26 mouse cellular contexts compared by ENCODE assay signal in the genomic region with DNA sequence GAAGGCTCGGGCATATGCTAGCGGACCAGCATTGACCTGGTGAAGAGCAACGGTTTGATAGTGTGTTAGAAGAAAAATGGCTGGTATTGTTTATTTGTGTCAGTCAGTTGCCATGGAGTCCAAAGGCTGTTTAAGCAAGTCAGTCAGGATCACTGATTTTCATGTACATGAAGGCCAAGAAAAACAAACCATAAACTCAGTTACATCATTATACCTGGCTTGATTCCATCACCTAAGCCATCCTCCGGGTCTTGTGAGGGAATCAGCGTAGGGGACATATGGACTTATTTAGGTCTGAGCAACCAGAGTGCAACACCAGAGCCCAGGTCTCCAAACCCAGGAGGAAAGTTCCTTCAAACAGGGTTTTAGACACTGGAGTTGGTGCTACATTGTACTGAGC. TPM values are rescaled to one million over a fixed set of nuclear protein-coding genes. Genes with fewer than 3 reads are reported as not detected.
DNase-seq lines count a peak whose midpoint lies in the region; ATAC-seq and TF ChIP-seq lines count a peak whose summit lies in the region.
"Had no signal": no experiment of that assay in that cellular context is flagged by ENCODE, and none has a peak within 500 bp of the region (broad histone marks: within the 10 kb centered on the region; RNA-seq: fewer than 3 reads in every experiment).

No protein-coding gene starts in this region.

- 97% methylated on average over 5 of the region's 5 CpGs for WGBS in forebrain, embryonic 10.5 days
- WGBS in forebrain, postnatal 0 days: 90% methylated on average over 5 of the region's 5 CpGs
- 77% methylated on average over 5 of the region's 5 CpGs for WGBS in kidney, embryonic 15.5 days
- 67% methylated on average over 5 of the region's 5 CpGs for WGBS in liver, postnatal 0 days (ENCODE audit: insufficient replicate concordance)
- 77% methylated on average over 5 of the region's 5 CpGs for WGBS in liver, embryonic 12.5 days (ENCODE audit: insufficient replicate concordance)

- TF ChIP-seq CTCF in forebrain, postnatal 0 days (IDR thresholded peaks at IDR 0.05; ENCODE audit: low read depth): no peak
- TF ChIP-seq CTCF in liver, postnatal 0 days (IDR thresholded peaks at IDR 0.05; ENCODE audit: low read depth): no peak

- peak overlapping the region; percentile 79 for H3K27ac ChIP-seq in forebrain, embryonic 10.5 days
- H3K27ac ChIP-seq in forebrain, postnatal 0 days (ENCODE audit: low read depth, low read length): no peak overlapping the region
- no peak overlapping the region for H3K27ac ChIP-seq in kidney, embryonic 15.5 days
- H3K27ac ChIP-seq in liver, postnatal 0 days (ENCODE audit: low read depth): no peak overlapping the region
- H3K27ac ChIP-seq in liver, embryonic 12.5 days: no peak overlapping the region
- H3K27ac ChIP-seq: heart, embryonic 15.5 days; stomach, embryonic 15.5 days had no signal

- H3K27me3 ChIP-seq in forebrain, embryonic 10.5 days (ENCODE audit: poor library complexity, severe bottlenecking): no peaks in the 10 kb centered on the region
- no peaks in the 10 kb centered on the region for H3K27me3 ChIP-seq in forebrain, postnatal 0 days (ENCODE audit: insufficient read depth, low read length)
- H3K27me3 ChIP-seq in kidney, embryonic 15.5 days: no peaks in the 10 kb centered on the region
- H3K27me3 ChIP-seq in liver, postnatal 0 days (ENCODE audit: insufficient read depth, low read length): no peaks in the 10 kb centered on the region
- H3K27me3 ChIP-seq in liver, embryonic 12.5 days (replicated peaks): no peaks in the 10 kb centered on the region
- H3K27me3 ChIP-seq: heart, embryonic 15.5 days; stomach, embryonic 15.5 days had no signal

- no peak overlapping the region for H3K4me2 ChIP-seq in forebrain, postnatal 0 days (ENCODE audit: low read depth)
- no peak overlapping the region for H3K4me2 ChIP-seq in kidney, embryonic 15.5 days
- H3K4me2 ChIP-seq in liver, postnatal 0 days (ENCODE audit: low read depth, low read length): no peak overlapping the region
- H3K4me2 ChIP-seq in liver, embryonic 12.5 days: no peak overlapping the region
- H3K4me2 ChIP-seq: heart, embryonic 15.5 days; midbrain, embryonic 11.5 days; stomach, embryonic 15.5 days had no signal

- no peaks in the 10 kb centered on the region for H3K9me3 ChIP-seq in forebrain, embryonic 10.5 days
- no peaks in the 10 kb centered on the region for H3K9me3 ChIP-seq in forebrain, postnatal 0 days (ENCODE audit: low read length)
- no peaks in the 10 kb centered on the region for H3K9me3 ChIP-seq in kidney, embryonic 15.5 days (replicated peaks)
- H3K9me3 ChIP-seq in liver, postnatal 0 days (ENCODE audit: low read length): no peaks in the 10 kb centered on the region
- no peaks in the 10 kb centered on the region for H3K9me3 ChIP-seq in liver, embryonic 12.5 days (replicated peaks)
- H3K9me3 ChIP-seq: heart, embryonic 15.5 days; stomach, embryonic 15.5 days had no signal

- H3K4me3 ChIP-seq in forebrain, embryonic 10.5 days: no peak overlapping the region
- H3K4me3 ChIP-seq in forebrain, postnatal 0 days (ENCODE audit: low read depth, low read length): no peak overlapping the region
- H3K4me3 ChIP-seq in kidney, embryonic 15.5 days (replicated peaks): no peak overlapping the region
- H3K4me3 ChIP-seq in liver, postnatal 0 days (ENCODE audit: low read depth, low read length): no peak overlapping the region
- no peak overlapping the region for H3K4me3 ChIP-seq in liver, embryonic 12.5 days
- H3K4me3 ChIP-seq: heart, embryonic 15.5 days; stomach, embryonic 15.5 days had no signal

- TF ChIP-seq EP300 in liver, postnatal 0 days (IDR thresholded peaks at IDR 0.05; ENCODE audit: low read depth): no peak

- H3K9ac ChIP-seq in forebrain, postnatal 0 days: no peak overlapping the region
- no peak overlapping the region for H3K9ac ChIP-seq in kidney, embryonic 15.5 days
- H3K9ac ChIP-seq in liver, postnatal 0 days (replicated peaks): no peak overlapping the region
- H3K9ac ChIP-seq in liver, embryonic 12.5 days: no peak overlapping the region
- H3K9ac ChIP-seq: heart, embryonic 15.5 days; stomach, embryonic 15.5 days had no signal

- H3K36me3 ChIP-seq in forebrain, embryonic 10.5 days (replicated peaks): peaks cover 5% of the 10 kb centered on the region
- peaks cover 39% of the 10 kb centered on the region for H3K36me3 ChIP-seq in forebrain, postnatal 0 days (ENCODE audit: insufficient read depth)
- H3K36me3 ChIP-seq in kidney, embryonic 15.5 days: peaks cover 32% of the 10 kb centered on the region
- H3K36me3 ChIP-seq in liver, postnatal 0 days (replicated peaks; ENCODE audit: insufficient read depth, low read length): no peaks in the 10 kb centered on the region; the same call in 1 of the 2 replicates
- H3K36me3 ChIP-seq in liver, embryonic 12.5 days: no peaks in the 10 kb centered on the region

- DNase-seq in forebrain, embryonic 10.5 days (ENCODE audit: extremely low spot score, low spot score): no peak
- no peak for DNase-seq in forebrain, postnatal 0 days
- DNase-seq in kidney, adult 9 months: peak; percentile 21
- DNase-seq in liver, postnatal 0 days: no peak
- peak; percentile 41 for DNase-seq in adipocyte (ENCODE audit: low spot score)
- DNase-seq in frontal cortex, postnatal 10 days (ENCODE audit: low spot score in 2 of 2): no peak
- DNase-seq: adrenal gland, adult 2 months; cerebellum, adult 11 months; cerebellum, adult 9-11 months; kidney, adult 11 months; lung, adult 2 months; right cerebral cortex, postnatal 4 days; thymus, postnatal 25 days had no signal

- H3K4me1 ChIP-seq in forebrain, embryonic 10.5 days: peaks cover 12% of the 10 kb centered on the region
- no peaks in the 10 kb centered on the region for H3K4me1 ChIP-seq in forebrain, postnatal 0 days (ENCODE audit: insufficient read depth)
- H3K4me1 ChIP-seq in kidney, embryonic 15.5 days: no peaks in the 10 kb centered on the region
- peaks cover 6% of the 10 kb centered on the region; the same call in 1 of the 2 replicates for H3K4me1 ChIP-seq in liver, postnatal 0 days (ENCODE audit: insufficient read depth)
- H3K4me1 ChIP-seq in liver, embryonic 12.5 days: no peaks in the 10 kb centered on the region
- H3K4me1 ChIP-seq: stomach, embryonic 15.5 days had no signal

- no peak for ATAC-seq in forebrain, postnatal 0 days
- no peak for ATAC-seq in kidney, embryonic 15.5 days (replicated peaks; ENCODE audit: low FRiP score)
- ATAC-seq in liver, postnatal 0 days: peak; percentile 76
- no peak for ATAC-seq in liver, embryonic 12.5 days
- ATAC-seq: CD4-positive, CD25-positive, alpha-beta regulatory T cell, adult 4 months had no signal

RNA-seq across cellular contexts. Expression of a gene that starts 41.6 kb away (rescaled TPM):
- not detected in 2 replicates for polyA plus RNA-seq in forebrain, embryonic 10.5 days (2016; fragmentation: Nextera tagmentation; extraction: Ambion mirVana)
- 0.38 TPM in 1 of 2 replicates, not detected in the other for total RNA-seq in forebrain, postnatal 0 days (2014; rRNA removed)
- 0.09 and 0.18 TPM in 2 replicates for polyA plus RNA-seq in forebrain, postnatal 0 days (2015; fragmentation: Nextera tagmentation; extraction: Ambion mirVana)
- polyA plus RNA-seq in kidney, embryonic 15.5 days (2015; fragmentation: Nextera tagmentation; extraction: Ambion mirVana): 0.35 and 0.48 TPM in 2 replicates
- not detected in 2 replicates for polyA plus RNA-seq in liver, postnatal 0 days (2015; fragmentation: Nextera tagmentation; extraction: Ambion mirVana)
- not detected in 2 replicates for polyA plus RNA-seq in liver, embryonic 12.5 days (2016; fragmentation: Nextera tagmentation; extraction: Ambion mirVana)
- total RNA-seq: common myeloid progenitor, adult 5-6 weeks; gastrocnemius, adult 18-20 months; layer of hippocampus, adult 18-20 months; megakaryocyte progenitor cell, adult 5-6 weeks had no signal
- polyA plus RNA-seq: forebrain, embryonic 11.5 days; limb, embryonic 11.5 days; midbrain, embryonic 11.5 days; neural tube, embryonic 14.5 days had no signal

Comparison
In these comparisons a context has a peak if more than half of its experiments do, and no peak if none do; other contexts are left out.
1. DNase-seq: peak in kidney, adult 9 months (single experiment) and adipocyte (single experiment); none in forebrain, embryonic 10.5 days (single experiment), forebrain, postnatal 0 days (single experiment), liver, postnatal 0 days (single experiment) and frontal cortex, postnatal 10 days (0 of 2).